In the genomic region with DNA sequence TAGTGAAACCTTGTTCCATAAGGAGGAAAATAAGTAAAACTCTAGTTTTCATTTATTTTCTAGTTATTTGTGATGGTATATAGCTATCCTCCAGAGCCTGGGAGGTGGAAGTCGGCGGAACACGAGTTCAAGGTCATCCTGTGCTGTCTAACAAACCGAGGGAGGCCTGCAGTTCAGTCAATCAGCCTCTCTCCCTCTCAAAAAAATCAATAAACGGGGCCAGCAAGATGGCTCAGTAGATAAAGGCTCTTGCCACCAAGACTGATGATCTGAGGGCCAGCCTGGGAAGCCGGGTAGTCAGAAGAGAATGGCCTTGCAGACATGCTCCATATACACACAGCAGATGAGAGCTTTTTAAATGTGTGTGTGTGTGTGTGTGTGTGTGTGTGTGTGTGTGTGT, we compare ENCODE assay signal across 7 mouse cellular contexts. TPM values are rescaled to one million over a fixed set of nuclear protein-coding genes. Genes with fewer than 3 reads are reported as not detected.
DNase-seq lines count a peak whose midpoint lies in the region; ATAC-seq and TF ChIP-seq lines count a peak whose summit lies in the region.

No protein-coding gene starts in this region.

- TF ChIP-seq CTCF in left cerebral cortex, adult 2 months (IDR thresholded peaks at IDR 0.05): no peak
- no peak for TF ChIP-seq CTCF in olfactory bulb, adult 2 months (IDR thresholded peaks at IDR 0.05; ENCODE audit: insufficient read depth, low read depth, low read length)

- DNase-seq in left cerebral cortex, adult 2 months (ENCODE audit: extremely low spot score in 1 of 2, low spot score in 2 of 2): no peak
- DNase-seq in left cerebral cortex, adult 11 months (ENCODE audit: low spot score): no peak
- DNase-seq in embryonic facial prominence, embryonic 14.5 days (ENCODE audit: low spot score): no peak
- DNase-seq in limb, embryonic 10.5 days (ENCODE audit: low spot score): no peak
- no peak for DNase-seq in gastrocnemius, postnatal 10 days
- no peak for DNase-seq in cerebellum, adult 8-10 months

- intact Hi-C loops in left cerebral cortex, adult 2 months (cut with DNase I): no loop called here

- peak overlapping the region; percentile 99 for H3K4me2 ChIP-seq in embryonic facial prominence, embryonic 14.5 days (ENCODE audit: low read depth, low read length)

- TF ChIP-seq POLR2A in olfactory bulb, adult 2 months (IDR thresholded peaks at IDR 0.05; ENCODE audit: insufficient read depth, low read depth, low read length): no peak

- peak overlapping the region; percentile 99 for H3K27ac ChIP-seq in left cerebral cortex, adult 2 months
- peak overlapping the region; percentile 100 for H3K27ac ChIP-seq in embryonic facial prominence, embryonic 14.5 days (replicated peaks; ENCODE audit: low read depth, low read length)
- H3K27ac ChIP-seq in limb, embryonic 10.5 days: peak overlapping the region; percentile 100
- peak overlapping the region; percentile 92; the same call in 1 of the 2 replicates for H3K27ac ChIP-seq in olfactory bulb, adult 2 months (ENCODE audit: insufficient read depth, low read depth, low read length)

- H3K4me1 ChIP-seq in embryonic facial prominence, embryonic 14.5 days (ENCODE audit: control insufficient read depth, insufficient read depth, low read length): peaks cover 22% of the 10 kb centered on the region
- peaks cover 41% of the 10 kb centered on the region for H3K4me1 ChIP-seq in limb, embryonic 10.5 days
- H3K4me1 ChIP-seq in olfactory bulb, adult 2 months (ENCODE audit: control insufficient read depth, insufficient read depth, low read length): peaks cover 22% of the 10 kb centered on the region

- no peak for ATAC-seq in embryonic facial prominence, embryonic 14.5 days (ENCODE audit: low read depth)

- WGBS in embryonic facial prominence, embryonic 14.5 days: 30% methylated on average over 6 of the region's 6 CpGs
- WGBS in limb, embryonic 10.5 days: 30% methylated on average over 6 of the region's 6 CpGs
- 60% methylated on average over 6 of the region's 6 CpGs for WGBS in olfactory bulb, adult 2 months

- no peaks in the 10 kb centered on the region for H3K9me3 ChIP-seq in embryonic facial prominence, embryonic 14.5 days (ENCODE audit: control insufficient read depth, low read length)
- no peaks in the 10 kb centered on the region for H3K9me3 ChIP-seq in limb, embryonic 10.5 days (replicated peaks)

- H3K36me3 ChIP-seq in embryonic facial prominence, embryonic 14.5 days (ENCODE audit: control insufficient read depth, insufficient read depth, low read length): no peaks in the 10 kb centered on the region
- no peaks in the 10 kb centered on the region for H3K36me3 ChIP-seq in limb, embryonic 10.5 days

- no peaks in the 10 kb centered on the region for H3K27me3 ChIP-seq in embryonic facial prominence, embryonic 14.5 days (replicated peaks; ENCODE audit: control insufficient read depth, insufficient read depth, low read length)
- H3K27me3 ChIP-seq in limb, embryonic 10.5 days (ENCODE audit: low read depth, poor library complexity, severe bottlenecking): no peaks in the 10 kb centered on the region

- no peak overlapping the region for H3K4me3 ChIP-seq in left cerebral cortex, adult 2 months
- H3K4me3 ChIP-seq in embryonic facial prominence, embryonic 14.5 days (ENCODE audit: low read depth, low read length): peak overlapping the region; percentile 98
- peak overlapping the region; percentile 68 for H3K4me3 ChIP-seq in limb, embryonic 10.5 days
- H3K4me3 ChIP-seq in olfactory bulb, adult 2 months (ENCODE audit: insufficient read depth, low read depth, low read length): no peak overlapping the region

- peak overlapping the region; percentile 100 for H3K9ac ChIP-seq in embryonic facial prominence, embryonic 14.5 days (ENCODE audit: low read depth, low read length)

RNA-seq across cellular contexts. Expression of a gene that starts 6.6 kb away (rescaled TPM):
- 100 to 1,000 TPM; 139 to 141 TPM for total RNA-seq in left cerebral cortex, adult 2 months (2021)
- 32.9 and 36.9 TPM in 2 replicates for polyA plus RNA-seq in embryonic facial prominence, embryonic 14.5 days (2014; fragmentation: Nextera tagmentation; extraction: Ambion mirVana)
- 24.7 and 39.0 TPM in 2 replicates for polyA plus RNA-seq in limb, embryonic 10.5 days (2016; fragmentation: Nextera tagmentation; extraction: Ambion mirVana)
- not detected in 2 replicates for polyA plus RNA-seq in olfactory bulb, adult 2 months (2012; ENCODE audit: insufficient read depth, insufficient read length, low replicate concordance, missing spikeins)
- 10 to 100 TPM; 44.8 to 64.7 TPM for total RNA-seq in gastrocnemius, postnatal 10 days (2021)

Comparison
In these comparisons a context has a peak if more than half of its experiments do, and no peak if none do; other contexts are left out.
1. H3K4me3 ChIP-seq: peak in embryonic facial prominence, embryonic 14.5 days (single experiment) and limb, embryonic 10.5 days (single experiment); none in left cerebral cortex, adult 2 months (single experiment) and olfactory bulb, adult 2 months (single experiment).
2. Peak in every context shown above with its lines, with median percentiles within 50 percentile points of each other: H3K27ac ChIP-seq.